Mouse (Mus musculus) limb, embryonic 15.5 days (tissue): ENCODE results near the gene Kmt2b. TPM values are rescaled to one million over a fixed set of nuclear protein-coding genes. Genes with fewer than 3 reads are reported as not detected.

ENCODE experiments used
- ATAC-seq: fragments of 200-750 bp; cut with Nextera tagmentation; 2 replicates; pipeline ENCODE4 v1.8.0; 2017; ENCODE audit warnings: low read depth, moderate TSS enrichment; ENCODE audit not compliant: insufficient number of reproducible peaks, low FRiP score, low TSS enrichment
- H3K27ac ChIP-seq: fragments of 300-500 bp; sonication (generic); 2 replicates; pipeline ENCODE4 v1.5.1; 2015; ENCODE audit warnings: moderate library complexity, mild to moderate bottlenecking, inconsistent platforms
- H3K27me3 ChIP-seq: fragments of 300-500 bp; sonication (generic); 2 replicates; pipeline ENCODE4 v1.6.1; 2015; ENCODE audit warnings: inconsistent platforms
- H3K36me3 ChIP-seq: fragments of 300-500 bp; sonication (generic); 2 replicates; pipeline ENCODE4 v1.6.1; 2015; ENCODE audit warnings: inconsistent platforms
- H3K4me1 ChIP-seq: fragments of 300-500 bp; sonication (generic); 2 replicates; pipeline ENCODE4 v1.6.1; 2015; ENCODE audit warnings: inconsistent platforms
- H3K4me2 ChIP-seq: fragments of 300-500 bp; sonication (generic); 2 replicates; pipeline ENCODE4 v1.6.1; 2015; ENCODE audit warnings: mild to moderate bottlenecking, inconsistent platforms
- H3K4me3 ChIP-seq: fragments of 300-500 bp; sonication (generic); 2 replicates; pipeline ENCODE4 v1.5.1; 2015; ENCODE audit warnings: mild to moderate bottlenecking, inconsistent platforms
- H3K9ac ChIP-seq: fragments of 300-500 bp; sonication (generic); 2 replicates; pipeline ENCODE4 v1.6.1; 2015; ENCODE audit warnings: inconsistent platforms
- H3K9me3 ChIP-seq: fragments of 300-500 bp; sonication (generic); 2 replicates; pipeline ENCODE4 v1.6.1; 2016; ENCODE audit warnings: inconsistent platforms
- WGBS: fragments of 180-500 bp; shearing (Covaris S2); methylation state at CpG from one replicate; pipeline ENCODE4 v1.1.7; 2015; 5-methylcytosine and 5-hydroxymethylcytosine counted together
- polyA plus RNA-seq: library from polyadenylated mRNA; unstranded; fragments of >200 nt; fragmentation: Nextera tagmentation; extraction: Ambion mirVana; gene quantifications from 2 replicates; pipeline ENCODE4 v1.2.1, GENCODE M21; 2015

The Kmt2b gene
- polyA plus RNA-seq, 1 experiment from 2014 or later = 8.1 TPM

GRCm38 (mm10) chr7:30560296-30560695, 28.2 kb downstream of the Kmt2b start:
- peaks cover 23% of the 10 kb centered on the region for H3K4me1 ChIP-seq
- H3K27me3 ChIP-seq = no peaks in the 10 kb centered on the region
- H3K4me3 ChIP-seq = peak overlapping the region; percentile 66; the same call in 1 of the 2 replicates
- no peak overlapping the region for H3K9ac ChIP-seq
- H3K4me2 ChIP-seq = peak overlapping the region; percentile 91; the same call in 1 of the 2 replicates
- H3K36me3 ChIP-seq = peaks cover 30% of the 10 kb centered on the region
- WGBS = 65% methylated on average over 2 of the region's 2 CpGs
- H3K9me3 ChIP-seq = no peaks in the 10 kb centered on the region
- no peak overlapping the region for H3K27ac ChIP-seq
- no peak for ATAC-seq

- H3K4me1 ChIP-seq = peaks cover 23% of the 10 kb centered on the region
- WGBS = under 1% methylated on average over 20 of the region's 20 CpGs
- peak within 1 kb of the TSS; percentile 60 for H3K27ac ChIP-seq
- H3K4me3 ChIP-seq = peak within 1 kb of the TSS; percentile 66
- no peaks in the 10 kb centered on the region for H3K9me3 ChIP-seq
- H3K36me3 ChIP-seq = peaks cover 30% of the 10 kb centered on the region
- ATAC-seq = peak; percentile 85
- H3K4me2 ChIP-seq = peak within 1 kb of the TSS; percentile 91
- peak within 1 kb of the TSS; percentile 63 for H3K9ac ChIP-seq
- no peaks in the 10 kb centered on the region for H3K27me3 ChIP-seq
Observed at GRCm38 (mm10) chr7:30559443-30559954, 29.0 kb downstream of the Kmt2b start, which contains the start of gene Lin37. Lin37 (minus strand) TSS chr7:30559838.

- Histone ChIP-seq H3K4me1 (peaks cover 21% of the 10 kb centered on the region), H3K9ac (peak overlapping the region; percentile 63), H3K9me3 (no peaks in the 10 kb centered on the region), H3K36me3 (peaks cover 35% of the 10 kb centered on the region), H3K4me2 (peak overlapping the region; percentile 91), H3K27me3 (no peaks in the 10 kb centered on the region), H3K4me3 (peak overlapping the region; percentile 66), H3K27ac (peak overlapping the region; percentile 60)
- WGBS = 16% methylated on average over 12 of the region's 12 CpGs
- ATAC-seq = no peak
Observed at GRCm38 (mm10) chr7:30558656-30559442, 29.7 kb downstream of the Kmt2b start.

- H3K4me2 ChIP-seq = peak overlapping the region; percentile 91; the same call in 1 of the 2 replicates
- H3K27me3 ChIP-seq = no peaks in the 10 kb centered on the region
- H3K36me3 ChIP-seq = peaks cover 35% of the 10 kb centered on the region
- 92% methylated on average over 13 of the region's 13 CpGs for WGBS
- H3K9ac ChIP-seq = peak overlapping the region; percentile 63
- ATAC-seq = no peak
- peak overlapping the region; percentile 66 for H3K4me3 ChIP-seq
- no peaks in the 10 kb centered on the region for H3K9me3 ChIP-seq
- no peak overlapping the region for H3K27ac ChIP-seq
- peaks cover 28% of the 10 kb centered on the region for H3K4me1 ChIP-seq
Observed at GRCm38 (mm10) chr7:30557901-30558514, 30.5 kb downstream of the Kmt2b start.

- H3K4me3 ChIP-seq = no peak overlapping the region
- 92% methylated on average over 18 of the region's 18 CpGs for WGBS
- no peak overlapping the region for H3K27ac ChIP-seq
Observed at GRCm38 (mm10) chr7:30556894-30557536, 31.5 kb downstream of the Kmt2b start.

GRCm38 (mm10) chr7:30553810-30554584, 34.5 kb downstream of the Kmt2b start:
- no peak for ATAC-seq
- WGBS = 80% methylated on average over 22 of the region's 22 CpGs
- Histone ChIP-seq H3K4me2 (peak overlapping the region; percentile 96), H3K27ac (0 out of 2 replicates have a peak overlapping the region, but pooled peaks have one; percentile 99), H3K4me1 (peaks cover 32% of the 10 kb centered on the region), H3K4me3 (peak overlapping the region; percentile 79), H3K27me3 (no peaks in the 10 kb centered on the region), H3K9me3 (no peaks in the 10 kb centered on the region), H3K36me3 (peaks cover 35% of the 10 kb centered on the region), H3K9ac (0 out of 2 replicates have a peak overlapping the region, but pooled peaks have one; percentile 66)

More at GRCm38 (mm10) chr7:30556894-30557536, 31.5 kb downstream of the Kmt2b start:
- no peak for ATAC-seq
- no peaks in the 10 kb centered on the region for H3K27me3 ChIP-seq
- H3K36me3 ChIP-seq = peaks cover 35% of the 10 kb centered on the region
- no peak overlapping the region for H3K9ac ChIP-seq
- peaks cover 34% of the 10 kb centered on the region for H3K4me1 ChIP-seq
- no peak overlapping the region for H3K4me2 ChIP-seq
- no peaks in the 10 kb centered on the region for H3K9me3 ChIP-seq

- ATAC-seq = no peak
- peaks cover 36% of the 10 kb centered on the region for H3K36me3 ChIP-seq
- whole genome bisulfite sequencing = under 1% methylated on average over 23 of the region's 23 CpGs
- peak overlapping the region; percentile 99 for H3K27ac ChIP-seq
- no peaks in the 10 kb centered on the region for H3K9me3 ChIP-seq
- H3K4me1 ChIP-seq = peaks cover 23% of the 10 kb centered on the region
- H3K4me3 ChIP-seq = peak overlapping the region; percentile 79
- H3K9ac ChIP-seq = peak overlapping the region; percentile 66
- no peaks in the 10 kb centered on the region for H3K27me3 ChIP-seq
- peak overlapping the region; percentile 96 for H3K4me2 ChIP-seq
Observed at GRCm38 (mm10) chr7:30553021-30553589, 35.4 kb downstream of the Kmt2b start.

- peak; percentile 94 for ATAC-seq
- Histone ChIP-seq H3K27ac (peak within 1 kb of the TSS; percentile 99), H3K4me1 (peaks cover 17% of the 10 kb centered on the region), H3K4me2 (peak within 1 kb of the TSS; percentile 96), H3K9me3 (no peaks in the 10 kb centered on the region), H3K27me3 (no peaks in the 10 kb centered on the region), H3K4me3 (peak within 1 kb of the TSS; percentile 79), H3K36me3 (peaks cover 36% of the 10 kb centered on the region), H3K9ac (peak within 1 kb of the TSS; percentile 69)
- WGBS = under 1% methylated on average over 44 of the region's 44 CpGs
Observed at GRCm38 (mm10) chr7:30552102-30553020, 36.2 kb downstream of the Kmt2b start, which contains the start of the genes Hspb6 and Proser3. Hspb6 (plus strand) TSS chr7:30552178. Proser3 (minus strand) TSS chr7:30552299.

- Histone ChIP-seq H3K4me1 (peaks cover 17% of the 10 kb centered on the region), H3K27me3 (no peaks in the 10 kb centered on the region), H3K36me3 (peaks cover 30% of the 10 kb centered on the region), H3K9me3 (no peaks in the 10 kb centered on the region), H3K4me3 (peak overlapping the region; percentile 79), H3K27ac (peak overlapping the region; percentile 99), H3K4me2 (peak overlapping the region; percentile 96), H3K9ac (peak overlapping the region; percentile 69)
- peak; percentile 59 for ATAC-seq
- 2% methylated on average over 10 of the region's 10 CpGs for WGBS
Observed at GRCm38 (mm10) chr7:30551445-30552101, 37.0 kb downstream of the Kmt2b start.
